Mouse (Mus musculus): ENCODE measurements around the gene Mutyh.
"Not testable (repeated sequence)": the region's sequence is repeated elsewhere in the genome, so short reads cannot be mapped to it uniquely, and the experiment has no call there.

Gene Mutyh

GRCm38 (mm10) chr4:116820902-116821693, 13.6 kb downstream of the Mutyh start:
- peak; percentile 37 to 53 for DNase-seq (ENCODE audit: low spot score in 2 of 2)

- DNase-seq (ENCODE audit: low spot score in 2 of 2) = no peak
Observed at GRCm38 (mm10) chr4:116821694-116822016, 14.1 kb downstream of the Mutyh start, which contains the start of gene Hpdl. TSS of gene Hpdl (minus strand) at chr4:116821707.

GRCm38 (mm10) chr4:116824541-116825004, 17.1 kb downstream of the Mutyh start:
- DNase-seq (ENCODE audit: low spot score in 2 of 2) = peak; percentile 74 to 81

GRCm38 (mm10) chr4:116827819-116828218, 20.3 kb downstream of the Mutyh start:
- DNase-seq (ENCODE audit: low spot score in 2 of 2) = peak in 1 of 2 experiments; percentile 56

GRCm38 (mm10) chr4:116829364-116830069, 22.0 kb downstream of the Mutyh start:
- no peak for DNase-seq (ENCODE audit: low spot score in 2 of 2)

- DNase-seq (ENCODE audit: low spot score in 2 of 2) = no peak
Observed at GRCm38 (mm10) chr4:116830070-116830368, 22.5 kb downstream of the Mutyh start.

GRCm38 (mm10) chr4:116838999-116839398, 31.5 kb downstream of the Mutyh start:
- no peak for DNase-seq (ENCODE audit: low spot score in 2 of 2)

GRCm38 (mm10) chr4:116840096-116840495, 32.6 kb downstream of the Mutyh start:
- not testable (repeated sequence) for DNase-seq (ENCODE audit: low spot score in 2 of 2)

GRCm38 (mm10) chr4:116840841-116841240, 33.3 kb downstream of the Mutyh start:
- DNase-seq (ENCODE audit: low spot score in 2 of 2) = no peak

- no peak for DNase-seq (ENCODE audit: low spot score in 2 of 2)
Observed at GRCm38 (mm10) chr4:116844324-116844723, 36.8 kb downstream of the Mutyh start.

GRCm38 (mm10) chr4:116849901-116850300, 42.4 kb downstream of the Mutyh start:
- DNase-seq (ENCODE audit: low spot score in 2 of 2) = no peak

- DNase-seq (ENCODE audit: low spot score in 2 of 2) = no peak
Observed at GRCm38 (mm10) chr4:116854286-116854685, 46.8 kb downstream of the Mutyh start.

- DNase-seq (ENCODE audit: low spot score in 2 of 2) = no peak
Observed at GRCm38 (mm10) chr4:116857203-116857602, 49.7 kb downstream of the Mutyh start.

GRCm38 (mm10) chr4:116859711-116860110, 52.2 kb downstream of the Mutyh start:
- DNase-seq (ENCODE audit: low spot score in 2 of 2) = no peak

- no peak for DNase-seq (ENCODE audit: low spot score in 2 of 2)
Observed at GRCm38 (mm10) chr4:116862023-116862422, 54.5 kb downstream of the Mutyh start.
